Mouse (Mus musculus) layer of hippocampus, adult 6 months (tissue): ENCODE data around the gene Tex33. TPM values are rescaled to one million over a fixed set of nuclear protein-coding genes. Genes with fewer than 3 reads are reported as not detected.

Source experiments
- long read RNA-seq, 2 experiments: library from polyadenylated mRNA; unstranded; transcript quantifications; one replicate each; pipeline ENCODE4 v2.0.0; 2019 to 2020
- microRNA-seq: library from miRNA; unstranded; fragments of <30 nt; microRNA quantifications from one replicate; pipeline ENCODE4 v1.2.0, GENCODE M21; 2020
- polyA plus RNA-seq: library from polyadenylated mRNA; unstranded; fragments of <200 nt; fragmentation: Nextera tagmentation; gene quantifications from 2 replicates; pipeline ENCODE4 v1.2.3, GENCODE M21; 2021

Gene Tex33
- polyA plus RNA-seq, result not detected in 2 replicates
- long read RNA-seq, experiment 1, result 0 reads
- long read RNA-seq, experiment 2, partial matches to known transcripts, result 1 of 1 reads
- long read RNA-seq, experiment 2, other reads (novel, unspliced or antisense), result 0 of 1 reads

GRCm38 (mm10) chr15:78395478-78395962 lies at the start of gene Tex33:
Gene Tex33 (minus strand): TSS chr15:78395912.

DNA sequence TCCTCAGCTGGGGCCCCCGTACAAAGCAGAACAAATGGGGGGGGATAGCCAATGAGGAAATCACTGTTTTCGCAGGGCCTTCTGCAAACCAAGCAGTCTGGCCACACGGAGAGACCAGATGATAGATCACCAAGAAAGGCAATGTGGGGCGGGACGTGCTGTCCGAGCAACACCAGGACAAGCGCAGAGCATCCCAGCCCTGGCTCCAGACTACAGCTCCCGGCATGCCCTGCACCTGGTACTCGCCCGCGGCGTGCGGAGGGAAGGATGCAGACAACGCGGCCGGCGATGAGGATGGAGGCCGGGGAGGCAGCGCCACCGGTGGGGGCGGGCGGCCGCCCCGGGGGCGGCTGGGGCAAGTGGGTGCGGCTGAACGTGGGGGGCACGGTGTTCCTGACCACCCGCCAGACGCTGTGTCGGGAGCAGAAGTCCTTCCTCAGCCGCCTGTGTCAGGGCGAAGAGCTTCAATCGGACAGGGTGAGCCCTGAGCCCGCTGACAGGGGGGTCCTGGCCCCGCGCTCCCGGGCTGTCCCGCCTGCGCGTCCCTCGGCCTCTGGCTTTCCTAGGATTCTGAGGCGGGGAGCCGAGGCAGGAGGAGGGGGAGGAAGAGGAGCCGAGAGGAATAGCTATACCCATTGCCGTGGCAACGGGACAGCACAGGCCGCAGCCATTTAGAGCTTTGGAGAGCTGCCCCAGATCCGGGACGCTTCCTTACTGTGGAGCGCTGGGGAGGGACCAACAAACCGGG lies 32.9 kb upstream of the Tex33 start, which contains the start of gene Kctd17:
Gene Kctd17 (plus strand): TSS at position 174 of the 748 bp plus-strand sequence.

DNA sequence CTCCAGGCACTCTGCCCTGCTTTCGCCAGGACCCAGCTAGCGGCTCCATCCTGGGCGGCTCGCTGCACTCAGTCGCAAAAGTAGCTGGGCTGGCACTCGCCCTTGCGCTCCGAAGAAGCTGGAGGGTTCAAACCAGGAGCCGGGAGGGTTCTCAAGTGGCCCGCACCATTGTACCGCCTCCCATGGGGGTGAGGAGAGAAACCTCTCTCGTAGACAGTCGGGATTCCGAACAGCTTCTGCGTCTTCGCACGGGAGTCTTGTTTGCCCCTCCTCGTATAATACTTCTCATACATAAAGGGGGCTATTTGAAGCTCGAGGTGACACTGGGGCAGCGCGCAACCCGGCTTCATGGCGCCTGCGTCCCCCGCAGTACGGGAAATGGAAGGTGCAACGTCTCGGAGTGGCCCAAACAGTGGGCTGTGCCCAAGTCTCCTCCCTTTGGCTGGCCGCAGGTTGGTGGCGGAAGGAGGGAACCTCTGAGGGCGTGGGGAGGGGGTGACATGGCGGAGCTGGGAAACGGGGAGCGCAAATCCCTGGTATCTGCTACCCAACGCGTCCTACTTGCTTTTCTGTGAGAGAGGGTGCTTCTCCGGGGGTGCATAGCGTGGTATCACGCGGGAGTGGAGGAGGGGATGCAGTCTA lies 10.7 kb upstream of the Tex33 start, which contains the start of gene Mpst:
Gene Mpst (plus strand): TSS at position 124 of the 642 bp plus-strand sequence.

GRCm38 (mm10) chr15:78405517-78406211 lies 10.0 kb upstream of the Tex33 start, which contains the start of gene Tst:
Gene Tst (minus strand): TSS chr15:78405907.

Small RNAs within 50 kb of the gene (microRNA-seq; reads per million reads assigned to microRNA genes)
- gene Mir7676-2, result not detected

Other genes with a start within 250 kb of the Tex33 start
- gene Ift27, start 221.8 kb downstream of the Tex33 start, polyA plus RNA-seq, result 40.1 and 43.6 TPM in 2 replicates
- 50.9 and 51.1 TPM in 2 replicates for gene Pvalb, start 189.5 kb downstream of the Tex33 start, polyA plus RNA-seq
- gene Ncf4, start 151.1 kb downstream of the Tex33 start, polyA plus RNA-seq, result 1.5 and 2.1 TPM in 2 replicates
- 0.72 and 0.95 TPM in 2 replicates for gene Csf2rb2, start 90.2 kb downstream of the Tex33 start, polyA plus RNA-seq
- 0.46 and 0.55 TPM in 2 replicates for gene Csf2rb, start 70.2 kb downstream of the Tex33 start, polyA plus RNA-seq
- 107 and 112 TPM in 2 replicates for gene Tst, start 10.0 kb upstream of the Tex33 start, polyA plus RNA-seq
- 3.4 and 5.7 TPM in 2 replicates for gene Mpst, start 10.5 kb upstream of the Tex33 start, polyA plus RNA-seq
- gene Kctd17, start 32.7 kb upstream of the Tex33 start, polyA plus RNA-seq, result 23.6 and 26.1 TPM in 2 replicates
- 0.67 and 0.83 TPM in 2 replicates for gene Tmprss6, start 72.7 kb upstream of the Tex33 start, polyA plus RNA-seq
- gene Il2rb, start 99.4 kb upstream of the Tex33 start, polyA plus RNA-seq, result 0.04 and 0.11 TPM in 2 replicates
- gene C1qtnf6, start 135.5 kb upstream of the Tex33 start, polyA plus RNA-seq, result 0.24 and 0.38 TPM in 2 replicates
- gene Sstr3, start 148.8 kb upstream of the Tex33 start, polyA plus RNA-seq, result 5.2 and 5.3 TPM in 2 replicates
- gene Rac2, start 176.9 kb upstream of the Tex33 start, polyA plus RNA-seq, result 9.5 and 12.2 TPM in 2 replicates
- 4.9 and 6.6 TPM in 2 replicates for gene Cyth4, start 201.1 kb upstream of the Tex33 start, polyA plus RNA-seq